7 mouse cellular contexts compared by ENCODE assay signal in genomic region chr7:45053931-45054510, GRCm38 (mm10). TPM values are rescaled to one million over a fixed set of nuclear protein-coding genes. Genes with fewer than 3 reads are reported as not detected.
A peak's percentile ranks its signal among the peaks of the same experiment; 100 is the strongest.
DNase-seq lines count a peak whose midpoint lies in the region; ATAC-seq lines count a peak whose summit lies in the region.

No protein-coding gene starts in this region.

- peak; percentile 94 for ATAC-seq in intestine, embryonic 16.5 days
- ATAC-seq in midbrain, embryonic 11.5 days (ENCODE audit: low FRiP score), result peak; percentile 92

- H3K27ac ChIP-seq in intestine, embryonic 16.5 days (ENCODE audit: low read length), result peak overlapping the region; percentile 99
- H3K27ac ChIP-seq in midbrain, embryonic 11.5 days (ENCODE audit: low read depth, low read length), result peak overlapping the region; percentile 99

- WGBS in intestine, embryonic 16.5 days, result under 1% methylated on average over 33 of the region's 33 CpGs
- WGBS in midbrain, embryonic 11.5 days, result under 1% methylated on average over 33 of the region's 33 CpGs

- peaks cover 21% of the 10 kb centered on the region for H3K4me1 ChIP-seq in intestine, embryonic 16.5 days (ENCODE audit: control insufficient read depth, insufficient read depth, low read length)
- H3K4me1 ChIP-seq in midbrain, embryonic 11.5 days (ENCODE audit: control insufficient read depth, insufficient read depth, low read length), result peaks cover 18% of the 10 kb centered on the region

- peak overlapping the region; percentile 84 for H3K4me3 ChIP-seq in intestine, embryonic 16.5 days (ENCODE audit: low read length)
- peak overlapping the region; percentile 92 for H3K4me3 ChIP-seq in midbrain, embryonic 11.5 days (ENCODE audit: low read depth, low read length)

- intact Hi-C loops in left cerebral cortex, postnatal 36 days (cut with DNase I), result loop anchor here (5.0 kb wide), 2 partner anchors 37 to 72 kb away; partner anchors contain the start of genes Rras and Scaf1

- H3K9me3 ChIP-seq in intestine, embryonic 16.5 days (ENCODE audit: control insufficient read depth, low read length), result no peaks in the 10 kb centered on the region
- no peaks in the 10 kb centered on the region for H3K9me3 ChIP-seq in midbrain, embryonic 11.5 days (ENCODE audit: control insufficient read depth, low read length)

- H3K36me3 ChIP-seq in intestine, embryonic 16.5 days (ENCODE audit: control insufficient read depth, insufficient read depth, low read length), result peaks cover 14% of the 10 kb centered on the region; the same call in 1 of the 2 replicates
- peaks cover 11% of the 10 kb centered on the region for H3K36me3 ChIP-seq in midbrain, embryonic 11.5 days (ENCODE audit: control insufficient read depth, insufficient read depth, low read length)

- H3K27me3 ChIP-seq in intestine, embryonic 16.5 days (replicated peaks; ENCODE audit: control insufficient read depth, insufficient read depth, low read length), result no peaks in the 10 kb centered on the region
- no peaks in the 10 kb centered on the region for H3K27me3 ChIP-seq in midbrain, embryonic 11.5 days (ENCODE audit: control insufficient read depth, insufficient read depth, low read length)

- peak overlapping the region; percentile 92 for H3K9ac ChIP-seq in intestine, embryonic 16.5 days (ENCODE audit: low read depth, low read length)
- peak overlapping the region; percentile 95 for H3K9ac ChIP-seq in midbrain, embryonic 11.5 days (ENCODE audit: low read length)

- peak overlapping the region; percentile 74 for H3K4me2 ChIP-seq in intestine, embryonic 16.5 days (ENCODE audit: low read depth, low read length)
- H3K4me2 ChIP-seq in midbrain, embryonic 11.5 days, result peak overlapping the region; percentile 87

- peak; percentile 80 to 83 for DNase-seq in adrenal gland, adult 18-20 months (ENCODE audit: low spot score in 2 of 2)
- DNase-seq in embryo, embryonic 11 days, result peak; percentile 97
- DNase-seq in gastrocnemius, postnatal 25 days, result peak; percentile 95
- DNase-seq in left cerebral cortex, postnatal 36 days (ENCODE audit: low spot score in 2 of 2), result peak; percentile 90 to 91
- DNase-seq in midbrain, embryonic 11.5 days (ENCODE audit: low spot score, missing footprints), result peak; percentile 98
- peak; percentile 97 for DNase-seq in skeletal muscle tissue, adult 2 months (ENCODE audit: low read depth, low spot score)

RNA-seq across cellular contexts. Expression of gene Prr12, which starts 1.3 kb away (rescaled TPM):
- 10 to 100 TPM; 30.8 to 45.3 TPM for total RNA-seq in adrenal gland, adult 18-20 months (2021)
- 10 to 100 TPM; 14.1 to 16.1 TPM for total RNA-seq in gastrocnemius, postnatal 25 days (2021)
- polyA plus RNA-seq in intestine, embryonic 16.5 days (2015; fragmentation: Nextera tagmentation; extraction: Ambion mirVana), result 6.3 and 6.4 TPM in 2 replicates
- 10 to 100 TPM; 64.9 to 75.3 TPM for total RNA-seq in left cerebral cortex, postnatal 36 days (2021)
- 9.6 and 12.2 TPM in 2 replicates for polyA plus RNA-seq in midbrain, embryonic 11.5 days (2014; fragmentation: Nextera tagmentation; extraction: Ambion mirVana)

RNA-seq across cellular contexts. Expression of gene Nosip, which starts 8.2 kb away (rescaled TPM):
- 10 to 100 TPM; 44.3 to 46.8 TPM for total RNA-seq in adrenal gland, adult 18-20 months (2021)
- total RNA-seq in gastrocnemius, postnatal 25 days (2021), result 10 to 100 TPM; 30.8 to 31.6 TPM
- 54.0 and 56.0 TPM in 2 replicates for polyA plus RNA-seq in intestine, embryonic 16.5 days (2015; fragmentation: Nextera tagmentation; extraction: Ambion mirVana)
- total RNA-seq in left cerebral cortex, postnatal 36 days (2021), result 10 to 100 TPM; 59.7 to 63.7 TPM
- polyA plus RNA-seq in midbrain, embryonic 11.5 days (2014; fragmentation: Nextera tagmentation; extraction: Ambion mirVana), result 53.2 and 56.7 TPM in 2 replicates

RNA-seq across cellular contexts. Expression of gene Prrg2, which starts 8.5 kb away (rescaled TPM):
- 10 to 100 TPM; 14.9 to 28.3 TPM for total RNA-seq in adrenal gland, adult 18-20 months (2021)
- 1 to 10 TPM; 6.9 to 9.1 TPM for total RNA-seq in gastrocnemius, postnatal 25 days (2021)
- 38.3 and 40.4 TPM in 2 replicates for polyA plus RNA-seq in intestine, embryonic 16.5 days (2015; fragmentation: Nextera tagmentation; extraction: Ambion mirVana)
- total RNA-seq in left cerebral cortex, postnatal 36 days (2021), result 1 to 10 TPM; 5.4 to 7.4 TPM
- polyA plus RNA-seq in midbrain, embryonic 11.5 days (2014; fragmentation: Nextera tagmentation; extraction: Ambion mirVana), result 12.7 and 13.5 TPM in 2 replicates

RNA-seq across cellular contexts. Expression of gene Rras, which starts 36.3 kb away (rescaled TPM):
- 100 to 1,000 TPM in 1 of 2 experiments, 10 to 100 TPM in 1; 86.9 to 106 TPM for total RNA-seq in adrenal gland, adult 18-20 months (2021)
- total RNA-seq in gastrocnemius, postnatal 25 days (2021), result 10 to 100 TPM; 22.5 to 30.6 TPM
- 61.4 and 62.6 TPM in 2 replicates for polyA plus RNA-seq in intestine, embryonic 16.5 days (2015; fragmentation: Nextera tagmentation; extraction: Ambion mirVana)
- 10 to 100 TPM; 12.9 to 13.9 TPM for total RNA-seq in left cerebral cortex, postnatal 36 days (2021)
- polyA plus RNA-seq in midbrain, embryonic 11.5 days (2014; fragmentation: Nextera tagmentation; extraction: Ambion mirVana), result 18.6 and 22.2 TPM in 2 replicates

RNA-seq across cellular contexts. Expression of gene Scaf1, which starts 37.9 kb away (rescaled TPM):
- 10 to 100 TPM; 75.1 to 85.9 TPM for total RNA-seq in adrenal gland, adult 18-20 months (2021)
- 10 to 100 TPM; 35.8 to 38.1 TPM for total RNA-seq in gastrocnemius, postnatal 25 days (2021)
- 20.1 and 23.2 TPM in 2 replicates for polyA plus RNA-seq in intestine, embryonic 16.5 days (2015; fragmentation: Nextera tagmentation; extraction: Ambion mirVana)
- 100 to 1,000 TPM; 174 to 177 TPM for total RNA-seq in left cerebral cortex, postnatal 36 days (2021)
- 43.6 and 44.4 TPM in 2 replicates for polyA plus RNA-seq in midbrain, embryonic 11.5 days (2014; fragmentation: Nextera tagmentation; extraction: Ambion mirVana)

Comparison
In these comparisons a context has a peak if more than half of its experiments do, and no peak if none do; other contexts are left out.
1. Peak in every context shown above with its lines: DNase-seq, ATAC-seq, H3K4me3 ChIP-seq and H3K27ac ChIP-seq.